Mouse (Mus musculus): ENCODE data around the gene Ano9. TPM values are rescaled to one million over a fixed set of nuclear protein-coding genes. Genes with fewer than 3 reads are reported as not detected.
A peak's percentile ranks its signal among the peaks of the same experiment; 100 is the strongest.

Ano9 gene
- polyA plus RNA-seq, 1 experiment from 2014 or later, result 0.76 TPM

GRCm38 (mm10) chr7:141096021-141096420 lies 21.6 kb downstream of the Ano9 start:
- no peak overlapping the region for H3K4me2 ChIP-seq (ENCODE audit: low read depth, severe bottlenecking)
- no peak overlapping the region for H3K4me3 ChIP-seq (ENCODE audit: low read depth, low read length)
- 82% methylated on average over 6 of the region's 6 CpGs for WGBS
- DNase-seq (ENCODE audit: low spot score) (no peak), ATAC-seq (ENCODE audit: insufficient number of reproducible peaks, low FRiP score, low TSS enrichment, low read depth) (no peak)
- H3K36me3 ChIP-seq (ENCODE audit: control insufficient read depth, insufficient read depth, low read length), result no peaks in the 10 kb centered on the region
- no peak overlapping the region for H3K27ac ChIP-seq (replicated peaks; ENCODE audit: low read depth, low read length)
- no peaks in the 10 kb centered on the region for H3K9me3 ChIP-seq (ENCODE audit: control insufficient read depth, low read length)
- peaks cover 23% of the 10 kb centered on the region for H3K27me3 ChIP-seq (ENCODE audit: control insufficient read depth, insufficient read depth, low read length)
- no peaks in the 10 kb centered on the region for H3K4me1 ChIP-seq (ENCODE audit: control insufficient read depth, insufficient read depth, low read length)
- no peak overlapping the region for H3K9ac ChIP-seq (ENCODE audit: low read length)

DNA sequence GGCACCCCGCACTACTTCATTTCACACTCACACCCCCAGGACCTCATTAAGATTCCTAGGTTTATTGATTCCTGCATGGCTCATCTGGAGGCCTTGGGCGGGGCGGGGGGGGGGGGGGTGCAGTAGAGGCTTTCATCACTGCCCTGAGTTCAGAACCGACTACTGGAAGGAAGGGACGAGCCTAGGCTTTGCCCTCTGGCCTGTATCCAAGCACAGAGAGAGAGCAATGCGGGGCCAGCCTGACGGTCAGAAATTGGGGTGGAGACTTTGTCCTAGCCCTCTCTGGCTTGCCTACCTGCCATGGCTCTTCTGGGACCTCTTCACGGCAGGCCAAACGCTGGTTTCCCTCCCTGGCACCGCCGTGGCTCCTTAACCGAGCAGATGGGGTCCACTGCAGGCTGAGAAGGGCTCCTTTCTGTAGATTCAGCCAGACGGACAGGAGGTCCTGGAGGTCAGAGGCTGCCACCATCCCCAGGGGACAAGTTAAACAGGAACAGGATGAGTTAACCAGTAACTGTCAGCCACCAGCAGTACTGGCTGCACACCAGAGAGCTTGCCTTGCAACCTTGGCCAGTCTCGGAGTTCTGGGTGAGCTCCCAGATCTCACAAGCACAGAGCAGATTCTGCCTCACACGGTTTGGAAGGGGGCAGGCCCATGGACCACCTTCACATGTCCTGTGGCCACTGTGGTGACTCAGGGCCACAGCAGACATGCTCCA lies 23.0 kb downstream of the Ano9 start:
- no peaks in the 10 kb centered on the region for H3K9me3 ChIP-seq (ENCODE audit: control insufficient read depth, low read length)
- WGBS, result 65% methylated on average over 13 of the region's 15 CpGs
- H3K9ac ChIP-seq (ENCODE audit: low read length), result no peak overlapping the region
- peaks cover 13% of the 10 kb centered on the region for H3K27me3 ChIP-seq (ENCODE audit: control insufficient read depth, insufficient read depth, low read length)
- H3K4me2 ChIP-seq (ENCODE audit: low read depth, severe bottlenecking), result no peak overlapping the region
- no peaks in the 10 kb centered on the region for H3K4me1 ChIP-seq (ENCODE audit: control insufficient read depth, insufficient read depth, low read length)
- no peaks in the 10 kb centered on the region; the same call in 1 of the 2 replicates for H3K36me3 ChIP-seq (ENCODE audit: control insufficient read depth, insufficient read depth, low read length)
- no peak for DNase-seq (ENCODE audit: low spot score)
- no peak overlapping the region for H3K27ac ChIP-seq (replicated peaks; ENCODE audit: low read depth, low read length)
- ATAC-seq (ENCODE audit: insufficient number of reproducible peaks, low FRiP score, low TSS enrichment, low read depth), result no peak
- no peak overlapping the region for H3K4me3 ChIP-seq (ENCODE audit: low read depth, low read length)

- Histone ChIP-seq H3K27ac (replicated peaks; ENCODE audit: low read depth, low read length) (no peak overlapping the region), H3K4me2 (ENCODE audit: low read depth, severe bottlenecking) (no peak overlapping the region), H3K9ac (ENCODE audit: low read length) (no peak overlapping the region), H3K9me3 (ENCODE audit: control insufficient read depth, low read length) (no peaks in the 10 kb centered on the region), H3K36me3 (ENCODE audit: control insufficient read depth, insufficient read depth, low read length) (no peaks in the 10 kb centered on the region; the same call in 1 of the 2 replicates), H3K27me3 (ENCODE audit: control insufficient read depth, insufficient read depth, low read length) (peaks cover 16% of the 10 kb centered on the region), H3K4me1 (ENCODE audit: control insufficient read depth, insufficient read depth, low read length) (no peaks in the 10 kb centered on the region), H3K4me3 (ENCODE audit: low read depth, low read length) (no peak overlapping the region)
- 80% methylated on average over 6 of the region's 6 CpGs for WGBS
- DNase-seq (ENCODE audit: low spot score) (no peak), ATAC-seq (ENCODE audit: insufficient number of reproducible peaks, low FRiP score, low TSS enrichment, low read depth) (no peak)
Measured at GRCm38 (mm10) chr7:141093950-141094349, 23.7 kb downstream of the Ano9 start.

DNA sequence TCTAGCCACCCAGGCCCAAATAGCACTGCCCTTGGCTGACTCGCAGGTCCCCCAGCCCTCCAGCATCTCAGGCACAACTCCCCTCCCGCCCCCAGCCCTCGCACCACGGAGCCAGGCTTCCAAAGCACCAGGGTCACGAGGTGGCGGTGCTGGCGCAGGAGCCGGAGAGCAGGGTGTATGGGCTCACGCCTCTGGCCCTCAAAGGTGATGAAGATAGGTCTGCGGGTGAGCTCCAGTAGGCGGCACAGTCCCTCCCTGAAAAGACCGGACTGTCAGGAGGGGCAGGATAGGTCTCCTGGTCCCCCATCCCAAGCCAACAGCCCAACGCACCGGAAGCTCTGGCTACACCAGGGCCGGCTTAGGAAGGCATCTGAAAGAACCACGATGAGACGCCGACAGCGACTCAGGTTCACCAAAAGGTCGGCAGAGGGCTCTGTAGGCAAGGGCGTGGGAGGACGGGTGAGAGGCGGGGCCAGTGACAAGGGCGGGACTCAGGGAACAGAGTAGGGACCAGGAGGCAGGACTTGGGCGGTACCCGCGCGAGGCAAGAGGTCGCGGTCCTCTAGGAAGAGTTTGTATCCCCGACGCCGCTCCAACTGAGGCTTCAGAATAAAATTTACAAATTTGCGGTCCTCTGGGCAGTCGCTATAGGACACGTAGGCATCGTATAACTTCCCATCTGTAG lies 25.4 kb downstream of the Ano9 start:
- ATAC-seq (ENCODE audit: insufficient number of reproducible peaks, low FRiP score, low TSS enrichment, low read depth) (peak; percentile 82), DNase-seq (ENCODE audit: low spot score) (peak; percentile 85)
- Histone ChIP-seq H3K9me3 (ENCODE audit: control insufficient read depth, low read length) (no peaks in the 10 kb centered on the region), H3K9ac (ENCODE audit: low read length) (no peak overlapping the region; the same call in 1 of the 2 replicates), H3K4me2 (ENCODE audit: low read depth, severe bottlenecking) (peak overlapping the region; percentile 33; the same call in 1 of the 2 replicates), H3K27ac (replicated peaks; ENCODE audit: low read depth, low read length) (no peak overlapping the region), H3K36me3 (ENCODE audit: control insufficient read depth, insufficient read depth, low read length) (no peaks in the 10 kb centered on the region; the same call in 1 of the 2 replicates), H3K27me3 (ENCODE audit: control insufficient read depth, insufficient read depth, low read length) (peaks cover 28% of the 10 kb centered on the region), H3K4me1 (ENCODE audit: control insufficient read depth, insufficient read depth, low read length) (peaks cover 5% of the 10 kb centered on the region; the same call in 1 of the 2 replicates), H3K4me3 (ENCODE audit: low read depth, low read length) (no peak overlapping the region)
- 4% methylated on average over 37 of the region's 37 CpGs for WGBS

GRCm38 (mm10) chr7:141090228-141090627 lies 27.4 kb downstream of the Ano9 start:
- peaks cover 5% of the 10 kb centered on the region; the same call in 1 of the 2 replicates for H3K4me1 ChIP-seq (ENCODE audit: control insufficient read depth, insufficient read depth, low read length)
- WGBS, result 71% methylated on average over 8 of the region's 8 CpGs
- H3K36me3 ChIP-seq (ENCODE audit: control insufficient read depth, insufficient read depth, low read length), result no peaks in the 10 kb centered on the region; the same call in 1 of the 2 replicates
- DNase-seq (ENCODE audit: low spot score) (no peak), ATAC-seq (ENCODE audit: insufficient number of reproducible peaks, low FRiP score, low TSS enrichment, low read depth) (no peak)
- H3K27ac ChIP-seq (replicated peaks; ENCODE audit: low read depth, low read length), result no peak overlapping the region
- H3K9me3 ChIP-seq (ENCODE audit: control insufficient read depth, low read length), result no peaks in the 10 kb centered on the region
- H3K4me3 ChIP-seq (ENCODE audit: low read depth, low read length), result no peak overlapping the region
- no peak overlapping the region for H3K9ac ChIP-seq (ENCODE audit: low read length)
- H3K27me3 ChIP-seq (ENCODE audit: control insufficient read depth, insufficient read depth, low read length), result peaks cover 30% of the 10 kb centered on the region
- no peak overlapping the region for H3K4me2 ChIP-seq (ENCODE audit: low read depth, severe bottlenecking)

DNA sequence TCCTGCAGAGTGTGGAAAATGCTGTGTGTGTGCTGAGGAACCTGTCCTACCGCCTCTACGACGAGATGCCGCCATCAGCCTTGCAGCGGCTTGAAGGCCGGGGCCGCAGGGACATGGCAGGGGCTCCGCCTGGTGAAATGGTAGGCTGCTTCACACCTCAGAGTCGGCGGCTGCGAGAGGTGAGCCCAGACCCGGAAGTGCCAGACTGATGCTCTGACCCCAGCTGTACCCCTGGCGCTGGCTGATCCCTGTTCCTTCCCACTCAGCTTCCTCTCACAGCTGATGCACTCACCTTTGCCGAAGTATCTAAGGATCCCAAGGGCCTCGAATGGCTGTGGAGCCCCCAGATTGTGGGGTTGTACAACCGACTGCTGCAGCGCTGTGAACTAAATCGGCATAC lies 29.1 kb downstream of the Ano9 start:
- Histone ChIP-seq H3K36me3 (ENCODE audit: control insufficient read depth, insufficient read depth, low read length) (no peaks in the 10 kb centered on the region; the same call in 1 of the 2 replicates), H3K4me3 (ENCODE audit: low read depth, low read length) (no peak overlapping the region), H3K9me3 (ENCODE audit: control insufficient read depth, low read length) (no peaks in the 10 kb centered on the region), H3K4me2 (ENCODE audit: low read depth, severe bottlenecking) (peak overlapping the region; percentile 26), H3K9ac (ENCODE audit: low read length) (no peak overlapping the region), H3K4me1 (ENCODE audit: control insufficient read depth, insufficient read depth, low read length) (peaks cover 5% of the 10 kb centered on the region; the same call in 1 of the 2 replicates), H3K27me3 (ENCODE audit: control insufficient read depth, insufficient read depth, low read length) (peaks cover 30% of the 10 kb centered on the region), H3K27ac (replicated peaks; ENCODE audit: low read depth, low read length) (no peak overlapping the region)
- WGBS, result 12% methylated on average over 18 of the region's 18 CpGs
- peak; percentile 33 for DNase-seq (ENCODE audit: low spot score)
- no peak for ATAC-seq (ENCODE audit: insufficient number of reproducible peaks, low FRiP score, low TSS enrichment, low read depth)

- Histone ChIP-seq H3K27me3 (ENCODE audit: control insufficient read depth, insufficient read depth, low read length) (peaks cover 30% of the 10 kb centered on the region), H3K4me2 (ENCODE audit: low read depth, severe bottlenecking) (peak overlapping the region; percentile 26; the same call in 1 of the 2 replicates), H3K9me3 (ENCODE audit: control insufficient read depth, low read length) (no peaks in the 10 kb centered on the region), H3K36me3 (ENCODE audit: control insufficient read depth, insufficient read depth, low read length) (no peaks in the 10 kb centered on the region; the same call in 1 of the 2 replicates), H3K4me3 (ENCODE audit: low read depth, low read length) (no peak overlapping the region), H3K27ac (replicated peaks; ENCODE audit: low read depth, low read length) (no peak overlapping the region), H3K4me1 (ENCODE audit: control insufficient read depth, insufficient read depth, low read length) (peaks cover 5% of the 10 kb centered on the region; the same call in 1 of the 2 replicates), H3K9ac (ENCODE audit: low read length) (no peak overlapping the region)
- 35% methylated on average over 8 of the region's 8 CpGs for WGBS
- DNase-seq (ENCODE audit: low spot score), result no peak
- no peak for ATAC-seq (ENCODE audit: insufficient number of reproducible peaks, low FRiP score, low TSS enrichment, low read depth)
Measured at GRCm38 (mm10) chr7:141087894-141088293, 29.7 kb downstream of the Ano9 start.

- DNase-seq (ENCODE audit: low spot score) (no peak), ATAC-seq (ENCODE audit: insufficient number of reproducible peaks, low FRiP score, low TSS enrichment, low read depth) (no peak)
- no peaks in the 10 kb centered on the region for H3K36me3 ChIP-seq (ENCODE audit: control insufficient read depth, insufficient read depth, low read length)
- WGBS, result 23% methylated on average over 31 of the region's 34 CpGs
- H3K27ac ChIP-seq (replicated peaks; ENCODE audit: low read depth, low read length), result no peak overlapping the region
- H3K9me3 ChIP-seq (ENCODE audit: control insufficient read depth, low read length), result no peaks in the 10 kb centered on the region
- no peaks in the 10 kb centered on the region for H3K4me1 ChIP-seq (ENCODE audit: control insufficient read depth, insufficient read depth, low read length)
- H3K4me3 ChIP-seq (ENCODE audit: low read depth, low read length), result no peak overlapping the region; the same call in 1 of the 2 replicates
- no peak overlapping the region for H3K4me2 ChIP-seq (ENCODE audit: low read depth, severe bottlenecking)
- H3K27me3 ChIP-seq (ENCODE audit: control insufficient read depth, insufficient read depth, low read length), result peaks cover 9% of the 10 kb centered on the region; the same call in 1 of the 2 replicates
- H3K9ac ChIP-seq (ENCODE audit: low read length), result no peak overlapping the region
Measured at GRCm38 (mm10) chr7:141079481-141080449, 37.8 kb downstream of the Ano9 start.

Data from limb, embryonic 11.5 days (tissue).